Mouse (Mus musculus): Measurements from ENCODE around the gene Oas1a.
A peak's percentile ranks its signal among the peaks of the same experiment; 100 is the strongest.
"Not testable (repeated sequence)": the region's sequence is repeated elsewhere in the genome, so short reads cannot be mapped to it uniquely, and the experiment has no call there.

Oas1a gene

DNA sequence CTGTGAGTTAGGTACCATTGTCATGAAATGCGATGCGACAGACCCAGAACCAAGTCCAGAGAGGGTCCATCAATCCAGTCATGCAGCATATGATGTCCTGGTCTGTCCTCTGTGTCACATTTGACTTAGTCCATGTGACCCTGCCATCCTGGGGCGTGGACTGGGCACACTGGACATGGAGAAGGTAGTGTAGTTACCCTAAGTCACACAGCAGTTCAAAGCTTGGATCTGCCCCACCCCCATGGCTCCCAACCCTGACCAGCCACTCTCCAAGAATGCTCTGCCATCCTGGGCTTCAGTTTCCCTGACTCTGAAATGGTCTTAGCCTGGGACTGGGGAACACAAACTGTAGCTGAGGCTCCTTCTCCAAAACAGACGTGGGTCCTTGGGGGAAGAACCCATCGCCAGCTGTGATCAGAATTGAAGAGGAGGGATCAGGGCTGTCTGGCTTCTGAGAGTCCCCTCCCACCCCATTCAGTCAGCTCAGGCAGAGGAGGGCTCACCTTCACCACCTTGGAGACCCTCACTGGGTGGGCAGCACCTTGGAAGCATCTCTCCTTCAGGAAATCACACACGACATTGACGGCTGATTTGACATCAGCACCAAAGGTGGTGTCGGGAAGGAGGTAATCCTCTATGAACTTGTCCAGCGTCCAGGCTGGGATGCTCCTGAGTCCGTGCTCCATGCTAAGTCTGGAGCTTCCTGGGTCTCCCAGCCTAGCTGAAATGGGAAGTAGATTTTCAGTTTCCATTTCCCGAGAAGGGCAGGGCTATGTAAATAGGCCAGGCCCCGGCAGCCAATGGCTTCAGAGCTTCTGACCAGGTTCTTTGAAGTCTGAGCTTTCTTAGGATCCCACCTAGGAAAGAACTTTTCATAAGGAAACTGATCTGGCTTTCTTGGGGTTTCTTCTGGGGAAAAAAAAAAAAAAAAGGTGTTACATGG lies at the start of gene Oas1a:
Gene Oas1a (minus strand): TSS at position 731 of the 943 bp plus-strand sequence.
- not testable (repeated sequence) for DNase-seq (ENCODE audit: low read depth)

GRCm38 (mm10) chr5:120953974-120954373 lies 46.7 kb upstream of the Oas1a start:
- DNase-seq (ENCODE audit: low read depth): peak; percentile 38

DNA sequence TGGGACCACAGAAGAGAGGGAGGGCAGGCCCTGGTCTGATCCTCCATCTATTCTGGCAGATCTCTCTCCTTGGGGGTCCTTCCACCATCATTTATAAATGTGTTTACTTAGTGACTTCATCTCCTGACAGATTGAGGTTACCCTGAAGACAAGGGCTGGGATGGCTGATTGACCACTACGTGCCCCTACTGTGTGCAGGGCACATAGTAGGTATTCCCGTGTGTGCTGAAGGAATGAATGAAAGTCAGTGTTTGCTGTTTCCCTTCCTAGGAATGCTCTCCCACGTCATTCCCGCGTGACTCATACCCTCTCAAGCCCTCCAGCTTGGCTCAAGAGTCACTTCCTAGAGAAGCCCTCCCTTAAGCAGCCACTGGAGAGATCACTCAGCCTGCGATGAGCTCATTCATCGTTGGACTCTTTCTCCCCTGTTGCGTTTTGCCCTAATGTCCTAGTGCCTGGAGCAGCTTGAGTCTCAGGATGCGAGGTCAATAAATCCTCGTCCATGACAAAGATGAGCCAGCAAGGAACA lies 45.0 kb upstream of the Oas1a start:
- no peak for DNase-seq (ENCODE audit: low read depth)

- no peak for DNase-seq (ENCODE audit: low read depth)
Observed at GRCm38 (mm10) chr5:120942076-120942475, 34.8 kb upstream of the Oas1a start.

DNA sequence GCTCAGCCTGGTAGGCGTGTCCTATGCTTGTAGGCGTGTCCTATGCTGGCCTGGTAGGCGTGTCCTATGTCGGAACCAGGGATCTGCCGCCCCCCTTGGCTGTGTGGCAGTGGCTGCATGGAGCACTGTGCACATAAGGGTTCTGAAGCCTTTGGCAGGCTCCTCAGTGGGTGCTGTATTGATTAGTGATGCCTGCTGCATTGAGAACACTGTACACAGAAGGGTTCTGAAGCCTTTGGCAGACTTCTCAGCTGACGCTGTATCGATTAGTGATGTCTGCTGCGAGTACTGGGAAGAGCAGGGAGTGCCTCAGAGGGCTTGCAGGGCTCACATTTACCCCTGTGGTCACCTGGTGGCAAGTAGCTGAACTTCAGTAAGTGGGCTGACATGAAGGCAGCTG lies 31.3 kb upstream of the Oas1a start:
- DNase-seq (ENCODE audit: low read depth): no peak

DNA sequence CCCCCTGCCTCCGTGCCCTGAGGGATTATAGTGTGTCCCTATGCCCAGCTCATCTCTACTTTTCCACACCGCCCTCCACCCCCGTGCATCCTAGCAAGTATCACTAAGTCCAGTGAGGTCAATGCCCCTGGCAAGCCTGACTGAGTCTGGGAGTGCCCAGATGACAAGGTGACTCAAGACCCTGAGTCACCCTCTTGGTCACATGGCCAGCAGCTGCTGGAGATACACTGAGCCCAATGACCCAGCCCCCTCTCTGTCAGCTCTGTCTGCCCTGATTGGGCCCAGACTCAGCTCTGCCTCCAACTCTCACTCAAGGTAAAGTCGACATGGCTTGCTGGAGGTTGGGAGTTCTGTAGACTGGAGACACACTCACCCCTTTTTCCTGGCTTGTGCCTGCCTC lies 30.5 kb upstream of the Oas1a start:
- no peak for DNase-seq (ENCODE audit: low read depth)

DNA sequence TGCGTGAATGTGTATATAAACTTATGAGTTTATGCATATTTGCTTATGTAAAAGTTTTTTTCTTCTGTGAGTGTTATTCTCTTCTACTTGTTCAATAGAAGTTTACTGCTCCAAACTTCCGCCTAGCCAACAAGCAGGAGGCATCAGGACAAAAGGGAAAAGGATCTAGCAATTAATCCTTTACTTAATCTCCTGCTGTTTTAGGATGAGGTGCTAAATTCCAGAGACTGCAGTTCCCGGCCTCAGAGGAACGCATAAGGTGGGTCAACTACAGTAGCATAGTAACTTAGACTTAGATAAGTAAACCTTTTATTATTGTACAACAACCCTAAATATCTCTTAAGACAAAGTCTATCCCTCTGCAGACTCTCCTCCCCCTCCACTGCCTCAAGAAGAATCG lies 26.6 kb upstream of the Oas1a start:
- no peak for DNase-seq (ENCODE audit: low read depth)

GRCm38 (mm10) chr5:120927036-120927435 lies 19.7 kb upstream of the Oas1a start:
- no peak for DNase-seq (ENCODE audit: low read depth)

GRCm38 (mm10) chr5:120926311-120926710 lies 19.0 kb upstream of the Oas1a start:
- DNase-seq (ENCODE audit: low read depth): not testable (repeated sequence)

DNA sequence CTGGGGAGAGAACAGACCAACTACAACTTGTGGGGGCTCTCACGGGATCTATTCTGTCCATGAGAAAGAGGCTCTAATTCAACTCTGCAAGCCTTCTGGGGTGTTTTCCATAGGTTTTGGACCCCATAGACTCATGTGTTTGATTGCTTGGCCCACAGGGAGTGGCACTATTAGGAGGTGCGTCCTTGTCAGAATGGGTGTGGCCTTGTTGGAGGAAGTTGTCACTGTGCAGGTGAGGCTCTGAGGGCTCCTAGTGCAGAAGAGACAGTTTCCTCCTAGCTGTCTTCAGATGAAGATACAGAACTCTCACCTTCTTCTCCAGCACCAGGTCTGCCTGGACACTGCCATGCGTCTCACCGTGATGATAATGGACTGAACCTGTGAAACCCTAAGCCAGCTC lies 17.2 kb upstream of the Oas1a start:
- not testable (repeated sequence) for DNase-seq (ENCODE audit: low read depth)

- DNase-seq (ENCODE audit: low read depth): no peak
Observed at GRCm38 (mm10) chr5:120923969-120924368, 16.6 kb upstream of the Oas1a start.

GRCm38 (mm10) chr5:120920296-120920695 lies 13.0 kb upstream of the Oas1a start:
- DNase-seq (ENCODE audit: low read depth): no peak

DNA sequence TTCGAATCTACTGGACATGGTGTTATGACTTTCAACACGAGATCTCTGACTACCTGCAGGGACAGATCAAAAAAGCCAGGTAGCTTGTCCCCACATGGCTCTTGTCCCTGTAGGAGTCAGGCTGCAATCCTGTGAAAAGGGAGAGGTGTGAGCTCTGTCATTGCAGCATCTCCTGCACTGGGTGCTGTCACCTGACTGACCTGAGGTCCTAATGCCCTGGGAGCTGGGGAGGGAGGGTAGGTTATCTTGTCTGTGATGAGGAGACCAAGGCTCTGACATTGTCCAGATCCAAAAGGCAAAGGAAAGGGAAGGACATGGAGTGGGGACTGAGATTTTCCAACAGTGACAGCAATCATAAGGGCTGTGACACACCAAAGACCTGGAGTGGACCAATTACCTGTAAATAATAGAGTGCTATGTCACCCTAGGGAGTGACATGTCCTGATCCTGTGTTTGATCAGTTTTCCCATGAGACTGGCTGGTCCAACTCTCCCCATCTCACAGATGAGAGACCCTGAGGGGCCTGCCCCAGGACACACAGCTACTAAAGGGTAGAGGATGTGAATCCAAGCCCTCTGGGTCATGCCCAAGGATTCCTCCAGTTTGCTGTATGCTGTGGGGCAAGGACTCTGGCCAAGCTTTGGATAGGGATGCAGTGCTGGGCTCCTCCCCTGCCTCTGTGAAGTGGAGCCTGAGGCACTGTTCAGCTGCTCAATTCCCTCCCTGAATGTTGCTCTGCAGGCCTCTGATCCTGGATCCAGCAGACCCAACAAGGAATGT lies 12.0 kb upstream of the Oas1a start:
- DNase-seq (ENCODE audit: low read depth): not testable (repeated sequence)

GRCm38 (mm10) chr5:120914204-120914603 lies 6.9 kb upstream of the Oas1a start, which contains the start of gene Oas1d:
TSS of gene Oas1d (plus strand) at chr5:120914536.
- not testable (repeated sequence) for DNase-seq (ENCODE audit: low read depth)

DNA sequence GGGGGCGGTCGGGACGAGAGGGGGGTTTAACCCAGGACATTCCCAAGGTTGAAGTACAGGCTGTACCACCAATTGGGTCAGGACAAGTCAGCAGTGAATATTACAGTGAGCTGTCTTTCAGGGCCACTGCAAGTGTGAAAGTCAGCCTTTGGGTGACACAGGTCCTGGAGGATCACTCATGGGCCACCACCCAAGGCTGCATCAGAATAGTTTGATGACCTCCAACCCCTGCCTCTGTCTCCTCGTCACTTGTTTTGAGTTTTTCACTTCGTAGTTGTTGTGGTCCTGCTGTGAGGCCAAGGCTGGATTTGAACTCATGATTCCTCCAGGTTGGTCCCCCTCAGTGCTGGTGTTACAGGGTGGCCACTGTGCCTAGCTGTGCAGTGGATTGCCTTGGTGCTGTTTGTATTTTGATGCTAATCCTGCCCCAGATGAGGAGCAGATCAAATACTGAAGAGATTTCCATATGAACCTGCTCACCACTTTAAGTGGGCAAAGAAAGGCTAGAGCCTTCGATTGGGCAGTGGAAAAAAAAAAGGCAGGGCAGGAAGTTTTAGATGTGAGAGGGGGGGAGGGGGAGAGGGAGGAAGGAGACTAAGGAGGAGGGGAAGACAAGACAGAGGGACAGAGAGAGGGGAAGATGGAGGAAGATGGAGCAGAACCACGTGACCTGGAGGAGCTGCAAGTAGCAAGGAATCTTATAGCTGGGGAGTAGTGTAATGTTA lies 1.0 kb upstream of the Oas1a start:
- no peak for DNase-seq (ENCODE audit: low read depth)

DNA sequence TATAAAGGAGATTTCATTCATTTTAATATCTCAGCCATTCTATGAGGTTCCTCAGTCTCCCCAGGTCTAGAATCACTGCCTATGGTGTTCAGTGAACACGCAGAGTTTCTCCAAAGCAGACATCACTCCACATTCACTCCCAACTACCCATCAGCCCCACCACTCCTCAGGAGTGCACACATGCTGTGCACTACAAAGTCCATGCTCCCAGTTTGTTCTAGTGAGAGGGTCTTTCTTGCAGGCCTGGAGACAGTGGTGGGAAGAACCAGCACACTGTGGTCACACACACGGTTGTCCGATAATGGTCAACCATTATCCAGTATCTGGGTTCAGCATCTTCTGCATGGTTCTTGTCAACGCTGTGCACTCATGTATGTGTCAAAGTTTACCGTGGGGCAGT lies 5.3 kb downstream of the Oas1a start:
- DNase-seq (ENCODE audit: low read depth): no peak

- DNase-seq (ENCODE audit: low read depth): no peak
Observed at GRCm38 (mm10) chr5:120900666-120901065, 6.7 kb downstream of the Oas1a start.

- DNase-seq (ENCODE audit: low read depth): no peak
Observed at GRCm38 (mm10) chr5:120898726-120899125, 8.6 kb downstream of the Oas1a start.

DNA sequence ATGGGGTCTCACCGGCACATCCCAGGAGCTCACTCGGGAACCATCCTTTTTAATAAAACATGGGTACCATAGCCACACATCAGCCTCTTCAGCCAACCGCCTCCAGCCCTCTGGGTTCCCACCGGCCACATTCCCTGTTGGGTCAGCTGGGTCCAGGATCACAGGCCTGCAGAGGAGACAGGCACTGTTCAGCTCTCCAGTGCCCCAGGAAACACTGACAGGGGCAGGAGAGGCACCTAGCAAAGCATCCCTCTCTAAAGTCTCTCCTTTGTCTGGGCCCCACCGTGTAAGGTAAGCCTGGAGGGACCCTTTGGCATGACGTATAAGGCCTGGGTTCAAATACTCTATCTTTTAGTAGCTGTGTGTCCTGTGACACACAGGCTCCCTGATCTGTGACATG lies 9.0 kb downstream of the Oas1a start:
- DNase-seq (ENCODE audit: low read depth): no peak

GRCm38 (mm10) chr5:120895231-120895900 lies 12.0 kb downstream of the Oas1a start:
- no peak for DNase-seq (ENCODE audit: low read depth)

GRCm38 (mm10) chr5:120894692-120895091 lies 12.6 kb downstream of the Oas1a start:
- DNase-seq (ENCODE audit: low read depth): not testable (repeated sequence)

All from c-Kit-positive CD71-negative TER-119-negative erythroid progenitor cells, embryonic 14.5 days (primary cell).